8 mouse cellular contexts compared by ENCODE assay signal in genomic region chr13:104109288-104109815, GRCm38 (mm10). TPM values are rescaled to one million over a fixed set of nuclear protein-coding genes. Genes with fewer than 3 reads are reported as not detected.
A peak's percentile ranks its signal among the peaks of the same experiment; 100 is the strongest.
DNase-seq lines count a peak whose midpoint lies in the region; ATAC-seq and TF ChIP-seq lines count a peak whose summit lies in the region.

Nln (minus strand) TSS chr13:104109614.
Sgtb (plus strand) TSS chr13:104109741.

- intact Hi-C loops in heart, adult 2 months (cut with DNase I) = loop anchor here (2.0 to 5.0 kb wide), 2 partner anchors 69 to 187 kb away; partner anchors contain the start of genes Erbin, Trappc13 and Trim23

- H3K27me3 ChIP-seq in embryonic facial prominence, embryonic 13.5 days = no peaks in the 10 kb centered on the region
- no peaks in the 10 kb centered on the region for H3K27me3 ChIP-seq in heart, adult 2 months (ENCODE audit: control insufficient read depth, insufficient read depth, low read length)
- H3K27me3 ChIP-seq in kidney, adult 2 months (replicated peaks; ENCODE audit: control insufficient read depth, insufficient read depth, low read length) = no peaks in the 10 kb centered on the region
- no peaks in the 10 kb centered on the region for H3K27me3 ChIP-seq in limb, embryonic 11.5 days (ENCODE audit: control insufficient read depth, insufficient read depth, low read length)
- no peaks in the 10 kb centered on the region for H3K27me3 ChIP-seq in midbrain, embryonic 13.5 days

- no peak for TF ChIP-seq EP300 in heart, adult 2 months (IDR thresholded peaks at IDR 0.05; ENCODE audit: insufficient read depth, low read depth, low read length)

- under 1% methylated on average over 31 of the region's 44 CpGs for WGBS in embryonic facial prominence, embryonic 13.5 days
- under 1% methylated on average over 30 of the region's 44 CpGs for WGBS in heart, adult 2 months
- under 1% methylated on average over 26 of the region's 44 CpGs for WGBS in kidney, adult 2 months
- under 1% methylated on average over 35 of the region's 44 CpGs for WGBS in limb, embryonic 11.5 days
- under 1% methylated on average over 44 of the region's 44 CpGs for WGBS in midbrain, embryonic 13.5 days

- H3K36me3 ChIP-seq in embryonic facial prominence, embryonic 13.5 days = peaks cover 5% of the 10 kb centered on the region; the same call in 1 of the 2 replicates
- H3K36me3 ChIP-seq in heart, adult 2 months (ENCODE audit: control insufficient read depth, insufficient read depth, low read length) = no peaks in the 10 kb centered on the region
- H3K36me3 ChIP-seq in kidney, adult 2 months (ENCODE audit: control insufficient read depth, insufficient read depth, low read length) = no peaks in the 10 kb centered on the region
- no peaks in the 10 kb centered on the region for H3K36me3 ChIP-seq in limb, embryonic 11.5 days (ENCODE audit: control insufficient read depth, insufficient read depth, low read length)
- peaks cover 5% of the 10 kb centered on the region for H3K36me3 ChIP-seq in midbrain, embryonic 13.5 days

- peak; percentile 92 for DNase-seq in 416B (ENCODE audit: low read depth)
- peak; percentile 62 to 68 for DNase-seq in adrenal gland, postnatal 4 days (ENCODE audit: low spot score in 2 of 2)
- peak; percentile 88 to 91 for DNase-seq in heart, adult 2 months
- DNase-seq in kidney, adult 2 months = peak; percentile 94
- peak; percentile 91 for DNase-seq in limb, embryonic 11.5 days (ENCODE audit: low spot score)
- peak; percentile 68 for DNase-seq in spleen, adult 12 weeks (ENCODE audit: low spot score)

- H3K9ac ChIP-seq in embryonic facial prominence, embryonic 13.5 days = peak within 1 kb of the TSS; percentile 75
- H3K9ac ChIP-seq in heart, adult 2 months (ENCODE audit: low read depth, low read length) = peak within 1 kb of the TSS; percentile 82
- H3K9ac ChIP-seq in limb, embryonic 11.5 days (ENCODE audit: low read length) = peak within 1 kb of the TSS; percentile 65
- H3K9ac ChIP-seq in midbrain, embryonic 13.5 days (replicated peaks) = peak within 1 kb of the TSS; percentile 82

- peak within 1 kb of the TSS; percentile 82 for H3K4me3 ChIP-seq in embryonic facial prominence, embryonic 13.5 days
- peak within 1 kb of the TSS; percentile 96 for H3K4me3 ChIP-seq in heart, adult 2 months
- peak within 1 kb of the TSS; percentile 79 for H3K4me3 ChIP-seq in kidney, adult 2 months (ENCODE audit: insufficient read depth, low read depth, low read length)
- peak within 1 kb of the TSS; percentile 71 for H3K4me3 ChIP-seq in limb, embryonic 11.5 days (ENCODE audit: low read depth, low read length)
- H3K4me3 ChIP-seq in midbrain, embryonic 13.5 days (replicated peaks) = peak within 1 kb of the TSS; percentile 75

- ATAC-seq in embryonic facial prominence, embryonic 13.5 days (ENCODE audit: insufficient number of reproducible peaks, insufficient read depth, low FRiP score, low TSS enrichment, low read depth) = peak; percentile 96
- ATAC-seq in limb, embryonic 11.5 days (ENCODE audit: insufficient number of reproducible peaks, low FRiP score, low TSS enrichment, low read depth) = peak; percentile 97
- ATAC-seq in midbrain, embryonic 13.5 days = peak; percentile 97

- H3K9me3 ChIP-seq in embryonic facial prominence, embryonic 13.5 days = peaks cover 9% of the 10 kb centered on the region
- no peaks in the 10 kb centered on the region for H3K9me3 ChIP-seq in limb, embryonic 11.5 days (ENCODE audit: control insufficient read depth, low read length)
- 0 out of 2 replicates have a peak, but pooled peaks cover 5% of the 10 kb centered on the region for H3K9me3 ChIP-seq in midbrain, embryonic 13.5 days

- no peak for TF ChIP-seq CTCF in heart, adult 2 months (IDR thresholded peaks at IDR 0.05)
- no peak for TF ChIP-seq CTCF in kidney, adult 2 months (conservative IDR thresholded peaks at IDR 0.05; ENCODE audit: insufficient read depth, insufficient read length, low read depth, low read length)

- no peaks in the 10 kb centered on the region for H3K79me2 ChIP-seq in heart, adult 2 months (replicated peaks; ENCODE audit: control insufficient read depth, insufficient read depth, low read length)

- TF ChIP-seq POLR2A in heart, adult 2 months (IDR thresholded peaks at IDR 0.05; ENCODE audit: insufficient read depth, low read depth, low read length) = peak; percentile 56; the same call in 1 of the 2 replicates
- TF ChIP-seq POLR2A in kidney, adult 2 months (IDR thresholded peaks at IDR 0.05; ENCODE audit: low read depth, low read length) = peak; percentile 16

- H3K4me1 ChIP-seq in embryonic facial prominence, embryonic 13.5 days = peaks cover 25% of the 10 kb centered on the region
- H3K4me1 ChIP-seq in heart, adult 2 months (ENCODE audit: control insufficient read depth, insufficient read depth, low read length) = no peaks in the 10 kb centered on the region; the same call in 1 of the 2 replicates
- H3K4me1 ChIP-seq in kidney, adult 2 months (ENCODE audit: control insufficient read depth, insufficient read depth, low read length) = peaks cover 3% of the 10 kb centered on the region; the same call in 1 of the 2 replicates
- no peaks in the 10 kb centered on the region for H3K4me1 ChIP-seq in limb, embryonic 11.5 days (ENCODE audit: control insufficient read depth, insufficient read depth, low read length)
- peaks cover 26% of the 10 kb centered on the region for H3K4me1 ChIP-seq in midbrain, embryonic 13.5 days (replicated peaks)

- peak within 1 kb of the TSS; percentile 85 for H3K4me2 ChIP-seq in embryonic facial prominence, embryonic 13.5 days
- H3K4me2 ChIP-seq in limb, embryonic 11.5 days (ENCODE audit: low read depth, severe bottlenecking) = peak within 1 kb of the TSS; percentile 88
- H3K4me2 ChIP-seq in midbrain, embryonic 13.5 days (replicated peaks) = peak within 1 kb of the TSS; percentile 92

- H3K27ac ChIP-seq in embryonic facial prominence, embryonic 13.5 days = peak within 1 kb of the TSS; percentile 13; the same call in 1 of the 2 replicates
- H3K27ac ChIP-seq in heart, adult 2 months = peak within 1 kb of the TSS; percentile 71
- H3K27ac ChIP-seq in kidney, adult 2 months (ENCODE audit: insufficient read depth, low read depth, low read length) = peak within 1 kb of the TSS; percentile 39; the same call in 1 of the 2 replicates
- H3K27ac ChIP-seq in limb, embryonic 11.5 days (replicated peaks; ENCODE audit: low read depth, low read length) = no peak within 1 kb of the TSS
- peak within 1 kb of the TSS; percentile 79 for H3K27ac ChIP-seq in midbrain, embryonic 13.5 days

RNA-seq across cellular contexts. Expression of gene Nln, which starts in this region (rescaled TPM):
- 10 to 100 TPM; 25.2 to 27.5 TPM for total RNA-seq in adrenal gland, postnatal 4 days (2021)
- 13.0 and 14.6 TPM in 2 replicates for polyA plus RNA-seq in embryonic facial prominence, embryonic 13.5 days (2015; fragmentation: Nextera tagmentation; extraction: Ambion mirVana)
- 10 to 100 TPM in 1 of 2 experiments, 1 to 10 TPM in 1; 8.8 to 11.0 TPM for total RNA-seq in heart, adult 2 months (2021)
- 4.5 and 5.3 TPM in 2 replicates for polyA plus RNA-seq in heart, adult 2 months (2012; rRNA removed)
- polyA plus RNA-seq in kidney, adult 2 months (2012; rRNA removed) = 10.7 and 11.3 TPM in 2 replicates
- polyA plus RNA-seq in limb, embryonic 11.5 days (2014; fragmentation: Nextera tagmentation; extraction: Ambion mirVana) = 21.0 and 22.7 TPM in 2 replicates
- 40.6 and 42.1 TPM in 2 replicates for polyA plus RNA-seq in midbrain, embryonic 13.5 days (2015; fragmentation: Nextera tagmentation; extraction: Ambion mirVana)

RNA-seq across cellular contexts. Expression of gene Sgtb, which starts in this region (rescaled TPM):
- total RNA-seq in adrenal gland, postnatal 4 days (2021) = 1 to 10 TPM; 5.7 to 6.4 TPM
- 8.9 and 10.9 TPM in 2 replicates for polyA plus RNA-seq in embryonic facial prominence, embryonic 13.5 days (2015; fragmentation: Nextera tagmentation; extraction: Ambion mirVana)
- under 1 TPM; 0.57 to 0.99 TPM for total RNA-seq in heart, adult 2 months (2021)
- polyA plus RNA-seq in heart, adult 2 months (2012; rRNA removed) = 0.39 and 0.70 TPM in 2 replicates
- 1.1 and 1.3 TPM in 2 replicates for polyA plus RNA-seq in kidney, adult 2 months (2012; rRNA removed)
- 9.1 and 9.4 TPM in 2 replicates for polyA plus RNA-seq in limb, embryonic 11.5 days (2014; fragmentation: Nextera tagmentation; extraction: Ambion mirVana)
- polyA plus RNA-seq in midbrain, embryonic 13.5 days (2015; fragmentation: Nextera tagmentation; extraction: Ambion mirVana) = 29.2 and 30.7 TPM in 2 replicates
